Mouse (Mus musculus): ENCODE results near the gene Ahsg.

Gene Ahsg

GRCm38 (mm10) chr16:22890683-22891510 lies at the start of gene Ahsg:
Gene Ahsg, plus strand, starts transcription at chr16:22891277.
- DNase-seq, result no peak

GRCm38 (mm10) chr16:22842871-22843270 lies 48.2 kb upstream of the Ahsg start:
- no peak for DNase-seq

GRCm38 (mm10) chr16:22844061-22844801 lies 46.8 kb upstream of the Ahsg start:
- peak; percentile 84 for DNase-seq

- DNase-seq, result no peak
These were observed 46.2 kb upstream of the Ahsg start for GRCm38 (mm10) chr16:22844834-22845233.

GRCm38 (mm10) chr16:22845481-22845880 lies 45.6 kb upstream of the Ahsg start:
- no peak for DNase-seq

- no peak for DNase-seq
These were observed 43.4 kb upstream of the Ahsg start for GRCm38 (mm10) chr16:22847686-22848085.

- DNase-seq, result no peak
These were observed 42.7 kb upstream of the Ahsg start for GRCm38 (mm10) chr16:22848331-22848730.

- DNase-seq, result no peak
These were observed 38.4 kb upstream of the Ahsg start for GRCm38 (mm10) chr16:22852709-22853108.

GRCm38 (mm10) chr16:22856773-22857172 lies 34.3 kb upstream of the Ahsg start:
- DNase-seq, result no peak

- peak; percentile 99 for DNase-seq
These were observed 33.5 kb upstream of the Ahsg start, which contains the start of the genes Tbccd1 and Dnajb11 for GRCm38 (mm10) chr16:22857431-22858113. Gene Tbccd1, minus strand, starts transcription at chr16:22857669. Gene Dnajb11, plus strand, starts transcription at chr16:22857845.

- no peak for DNase-seq
These were observed 18.7 kb upstream of the Ahsg start for GRCm38 (mm10) chr16:22872397-22872796.

GRCm38 (mm10) chr16:22873369-22873768 lies 17.7 kb upstream of the Ahsg start:
- no peak for DNase-seq

GRCm38 (mm10) chr16:22876218-22877043 lies 14.6 kb upstream of the Ahsg start:
- peak; percentile 39 for DNase-seq

GRCm38 (mm10) chr16:22877660-22878390 lies 13.3 kb upstream of the Ahsg start:
- DNase-seq, result no peak

GRCm38 (mm10) chr16:22878716-22879115 lies 12.4 kb upstream of the Ahsg start:
- no peak for DNase-seq

- no peak for DNase-seq
These were observed 11.0 kb upstream of the Ahsg start for GRCm38 (mm10) chr16:22879945-22880595.

GRCm38 (mm10) chr16:22880900-22881299 lies 10.2 kb upstream of the Ahsg start:
- DNase-seq, result no peak

- DNase-seq, result no peak
These were observed 9.6 kb upstream of the Ahsg start for GRCm38 (mm10) chr16:22881487-22881886.

GRCm38 (mm10) chr16:22883441-22883840 lies 7.6 kb upstream of the Ahsg start:
- DNase-seq, result no peak

GRCm38 (mm10) chr16:22885356-22885755 lies 5.7 kb upstream of the Ahsg start:
- no peak for DNase-seq

- no peak for DNase-seq
These were observed 4.4 kb upstream of the Ahsg start for GRCm38 (mm10) chr16:22886726-22887125.

All from lung, postnatal 36 days (tissue).